Mouse (Mus musculus) liver, embryonic 12.5 days (tissue): ENCODE data around the gene Marc2. TPM values are rescaled to one million over a fixed set of nuclear protein-coding genes. Genes with fewer than 3 reads are reported as not detected.
A peak's percentile ranks its signal among the peaks of the same experiment; 100 is the strongest.

ENCODE experiments used
- ATAC-seq: fragments of 200-750 bp; cut with Nextera tagmentation; 2 replicates; pipeline ENCODE4 v1.8.0; 2017; ENCODE audit warnings: moderate number of reproducible peaks, mild to moderate bottlenecking, moderate library complexity
- H3K27ac ChIP-seq: fragments of 300-500 bp; sonication (generic); 2 replicates; pipeline ENCODE4 v1.5.1; 2016; ENCODE audit warnings: mild to moderate bottlenecking
- H3K27me3 ChIP-seq: fragments of 300-500 bp; sonication (generic); replicated peaks from 2 replicates; pipeline ENCODE4 v1.6.1; 2016; ENCODE audit warnings: mild to moderate bottlenecking, moderate library complexity
- H3K36me3 ChIP-seq: fragments of 300-500 bp; sonication (generic); 2 replicates; pipeline ENCODE4 v1.6.1; 2016; ENCODE audit warnings: mild to moderate bottlenecking, moderate library complexity
- H3K4me1 ChIP-seq: fragments of 300-500 bp; sonication (generic); 2 replicates; pipeline ENCODE4 v1.6.1; 2016
- H3K4me2 ChIP-seq: fragments of 300-500 bp; sonication (generic); 2 replicates; pipeline ENCODE4 v1.6.1; 2016; ENCODE audit warnings: mild to moderate bottlenecking, moderate library complexity
- H3K4me3 ChIP-seq: fragments of 300-500 bp; sonication (generic); 2 replicates; pipeline ENCODE4 v1.5.1; 2016; ENCODE audit warnings: mild to moderate bottlenecking, moderate library complexity
- H3K9ac ChIP-seq: fragments of 300-500 bp; sonication (generic); 2 replicates; pipeline ENCODE4 v1.6.1; 2016; ENCODE audit warnings: mild to moderate bottlenecking, moderate library complexity
- H3K9me3 ChIP-seq: fragments of 300-500 bp; sonication (generic); replicated peaks from 2 replicates; pipeline ENCODE4 v1.6.1; 2016; ENCODE audit warnings: mild to moderate bottlenecking, moderate library complexity
- WGBS: fragments of 180-500 bp; shearing (Covaris S2); methylation state at CpG from one replicate; pipeline ENCODE4 v1.1.7; 2016; ENCODE audit not compliant: insufficient replicate concordance; 5-methylcytosine and 5-hydroxymethylcytosine counted together
- microRNA counts: library from miRNA; unstranded; fragments of <30 nt; microRNA quantifications from one replicate; lab custom pipeline; 2017
- microRNA-seq: library from miRNA; unstranded; fragments of <30 nt; microRNA quantifications from one replicate; pipeline ENCODE4, GENCODE M21; 2017
- polyA plus RNA-seq: library from polyadenylated mRNA; unstranded; fragments of >200 nt; fragmentation: Nextera tagmentation; extraction: Ambion mirVana; gene quantifications from 2 replicates; pipeline ENCODE4 v1.2.1, GENCODE M21; 2016

Gene Marc2
- polyA plus RNA-seq, 1 experiment from 2014 or later, result 178 TPM

- Histone ChIP-seq H3K9ac (no peak overlapping the region), H3K9me3 (no peaks in the 10 kb centered on the region), H3K4me3 (no peak overlapping the region), H3K36me3 (no peaks in the 10 kb centered on the region), H3K4me2 (no peak overlapping the region), H3K4me1 (no peaks in the 10 kb centered on the region), H3K27ac (no peak overlapping the region), H3K27me3 (no peaks in the 10 kb centered on the region)
- no peak for ATAC-seq
- WGBS, result 53% methylated on average over 3 of the region's 3 CpGs
These were observed 82.4 kb downstream of the Marc2 start for GRCm38 (mm10) chr1:184763866-184764265.

MicroRNAs within 50 kb of the gene (microRNA counts, 519-probe panel; counts per million panel counts)
- 582 counts per million, percentile 70 among the panel's probes with 10 or more counts for microRNA mmu-miR-1981 (lab: Ali Mortazavi, UCI)

Small RNAs within 50 kb of the gene (microRNA-seq; reads per million reads assigned to microRNA genes)
- gene Mir1981, result 237 reads per million, percentile 58 among the genes with 10 or more reads in this experiment

Other genes starting within 250 kb of the Marc2 start
- 26.5 and 31.2 TPM in 2 replicates for gene Hlx, start 113.8 kb downstream of the Marc2 start, polyA plus RNA-seq
- 7.2 and 7.3 TPM in 2 replicates for gene Marc1, start 35.1 kb downstream of the Marc2 start, polyA plus RNA-seq
- gene C130074G19Rik, start 36.8 kb upstream of the Marc2 start, polyA plus RNA-seq, result 1.2 and 1.3 TPM in 2 replicates
- 0.30 and 0.42 TPM in 2 replicates for gene Mark1, start 153.1 kb upstream of the Marc2 start, polyA plus RNA-seq